Mouse (Mus musculus): ENCODE measurements around the gene Orm1. TPM values are rescaled to one million over a fixed set of nuclear protein-coding genes. Genes with fewer than 3 reads are reported as not detected.
A peak's percentile ranks its signal among the peaks of the same experiment; 100 is the strongest.

Orm1 gene
- polyA plus RNA-seq, 2 experiments = not detected

DNA sequence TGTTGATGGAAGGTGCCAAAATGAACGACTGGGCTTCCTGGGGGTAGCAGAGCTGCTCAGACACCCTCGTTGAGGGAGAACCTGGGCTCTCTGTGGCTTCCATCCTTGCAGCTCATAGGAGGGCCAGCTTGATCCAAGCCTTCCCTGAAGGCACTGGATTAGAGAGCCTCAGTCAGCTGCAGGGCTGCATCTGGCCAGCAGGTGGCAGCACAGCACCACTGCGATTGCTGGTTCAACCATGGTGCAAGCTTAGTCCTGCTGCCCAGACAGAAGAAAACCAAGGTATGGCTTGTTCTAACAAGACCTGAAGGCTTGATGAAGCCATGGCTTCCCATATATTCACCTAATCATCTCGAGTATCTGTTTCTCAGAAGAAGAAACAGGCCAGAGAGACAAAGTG lies 24.2 kb downstream of the Orm1 start:
- H3K9me3 ChIP-seq (ENCODE audit: control insufficient read depth, low read length) = no peaks in the 10 kb centered on the region
- TF ChIP-seq CTCF (IDR thresholded peaks at IDR 0.05; ENCODE audit: low read depth) = peak; percentile 100
- no peak for TF ChIP-seq EP300 (IDR thresholded peaks at IDR 0.05; ENCODE audit: low read depth)
- ATAC-seq (ENCODE audit: insufficient read depth) = no peak; the same call in 1 of the 2 replicates
- peak in 2 of 3 experiments; percentile 37 to 47 for DNase-seq (ENCODE audit: low read depth in 3 of 3, low spot score in 3 of 3)
- H3K4me3 ChIP-seq (ENCODE audit: insufficient read depth in 1 of 2, low read depth in 2 of 2, low read length in 2 of 2) = no peak overlapping the region
- H3K4me2 ChIP-seq (ENCODE audit: low read depth) = no peak overlapping the region
- no peaks in the 10 kb centered on the region for H3K36me3 ChIP-seq (replicated peaks; ENCODE audit: control insufficient read depth, insufficient read depth, low read depth)
- peaks cover 17 to 20% of the 10 kb centered on the region in 2 experiments for H3K4me1 ChIP-seq (replicated peaks; ENCODE audit: control insufficient read depth in 2 of 2, insufficient read depth in 2 of 2, low read length in 1 of 2)
- WGBS (ENCODE audit: insufficient replicate concordance) = 5% methylated on average over 4 of the region's 4 CpGs
- no peaks in the 10 kb centered on the region for H3K27me3 ChIP-seq (ENCODE audit: control insufficient read depth, insufficient read depth, low read length)
- H3K9ac ChIP-seq (replicated peaks) = no peak overlapping the region
- H3K27ac ChIP-seq = no peak overlapping the region

GRCm38 (mm10) chr4:63370897-63371296 lies 26.5 kb downstream of the Orm1 start:
- H3K4me3 ChIP-seq (ENCODE audit: insufficient read depth in 1 of 2, low read depth in 2 of 2, low read length in 2 of 2) = no peak overlapping the region
- no peak overlapping the region for H3K9ac ChIP-seq (replicated peaks)
- no peaks in the 10 kb centered on the region for H3K9me3 ChIP-seq (ENCODE audit: control insufficient read depth, low read length)
- peaks cover 37 to 41% of the 10 kb centered on the region in 2 experiments for H3K4me1 ChIP-seq (replicated peaks; ENCODE audit: control insufficient read depth in 2 of 2, insufficient read depth in 2 of 2, low read length in 1 of 2)
- TF ChIP-seq EP300 (IDR thresholded peaks at IDR 0.05; ENCODE audit: low read depth) (no peak), CTCF (IDR thresholded peaks at IDR 0.05; ENCODE audit: low read depth) (no peak)
- WGBS (ENCODE audit: insufficient replicate concordance) = 76% methylated on average over 7 of the region's 7 CpGs
- no peaks in the 10 kb centered on the region for H3K27me3 ChIP-seq (ENCODE audit: control insufficient read depth, insufficient read depth, low read length)
- H3K27ac ChIP-seq = no peak overlapping the region
- ATAC-seq (ENCODE audit: insufficient read depth) (no peak), DNase-seq (ENCODE audit: low read depth in 3 of 3, low spot score in 3 of 3) (no peak)
- no peaks in the 10 kb centered on the region for H3K36me3 ChIP-seq (replicated peaks; ENCODE audit: control insufficient read depth, insufficient read depth, low read depth)
- H3K4me2 ChIP-seq (ENCODE audit: low read depth) = no peak overlapping the region

DNA sequence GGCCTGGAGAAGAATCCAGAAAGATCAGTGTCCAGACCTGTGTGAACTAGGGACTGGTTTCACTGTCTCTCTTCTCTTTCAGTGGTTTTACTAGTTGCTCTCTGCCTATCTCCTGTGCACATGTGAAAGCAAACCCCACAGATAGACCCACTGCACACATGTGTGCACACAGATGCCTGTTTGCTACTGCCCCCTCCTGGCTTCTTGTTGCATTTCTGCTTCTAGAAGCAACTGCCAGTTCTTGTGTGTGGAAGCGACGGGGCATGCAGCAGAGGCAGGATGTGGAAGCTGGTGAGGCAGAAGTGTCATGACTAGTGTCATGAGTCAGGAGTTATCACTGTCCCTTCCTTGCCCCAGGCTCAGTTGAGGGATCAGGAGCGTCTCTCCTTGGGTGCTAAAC lies 27.5 kb downstream of the Orm1 start:
- no peak overlapping the region for H3K4me2 ChIP-seq (ENCODE audit: low read depth)
- peaks cover 38 to 41% of the 10 kb centered on the region in 2 experiments for H3K4me1 ChIP-seq (replicated peaks; ENCODE audit: control insufficient read depth in 2 of 2, insufficient read depth in 2 of 2, low read length in 1 of 2)
- DNase-seq (ENCODE audit: low read depth in 3 of 3, low spot score in 3 of 3) = peak in 2 of 3 experiments; percentile 58 to 65
- H3K9ac ChIP-seq (replicated peaks) = no peak overlapping the region
- H3K27ac ChIP-seq = no peak overlapping the region; the same call in 1 of the 2 replicates
- no peaks in the 10 kb centered on the region for H3K9me3 ChIP-seq (ENCODE audit: control insufficient read depth, low read length)
- 31% methylated on average over 3 of the region's 3 CpGs for WGBS (ENCODE audit: insufficient replicate concordance)
- no peak overlapping the region for H3K4me3 ChIP-seq (ENCODE audit: insufficient read depth in 1 of 2, low read depth in 2 of 2, low read length in 2 of 2)
- TF ChIP-seq EP300 (IDR thresholded peaks at IDR 0.05; ENCODE audit: low read depth) (peak; percentile 59), CTCF (IDR thresholded peaks at IDR 0.05; ENCODE audit: low read depth) (peak; percentile 90)
- no peaks in the 10 kb centered on the region for H3K27me3 ChIP-seq (ENCODE audit: control insufficient read depth, insufficient read depth, low read length)
- H3K36me3 ChIP-seq (replicated peaks; ENCODE audit: control insufficient read depth, insufficient read depth, low read depth) = no peaks in the 10 kb centered on the region
- no peak for ATAC-seq (ENCODE audit: insufficient read depth)

DNA sequence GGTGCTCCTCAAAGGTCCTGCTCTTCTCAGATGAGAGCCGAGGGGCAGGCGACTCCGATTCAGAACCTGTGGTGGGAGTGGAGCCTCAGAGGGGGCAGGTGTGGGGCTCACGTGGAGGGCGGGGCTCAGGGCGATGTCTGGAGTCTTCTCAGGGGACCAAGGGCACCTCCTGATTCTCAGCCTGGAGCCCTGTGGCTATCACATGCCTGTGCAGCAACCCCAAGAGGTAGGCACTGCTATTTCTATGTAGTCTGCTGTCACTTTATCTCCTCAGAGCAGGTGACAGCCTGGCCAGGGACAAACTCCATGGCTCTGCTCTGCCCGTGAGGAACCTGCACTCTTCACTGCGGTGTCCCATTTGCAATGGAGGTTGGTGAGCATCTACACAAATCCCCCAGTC lies 29.0 kb downstream of the Orm1 start:
- 31% methylated on average over 8 of the region's 8 CpGs for WGBS (ENCODE audit: insufficient replicate concordance)
- Histone ChIP-seq H3K4me3 (ENCODE audit: insufficient read depth in 1 of 2, low read depth in 2 of 2, low read length in 2 of 2) (no peak overlapping the region), H3K9me3 (ENCODE audit: control insufficient read depth, low read length) (no peaks in the 10 kb centered on the region), H3K4me1 (replicated peaks; ENCODE audit: control insufficient read depth in 2 of 2, insufficient read depth in 2 of 2, low read length in 1 of 2) (peaks cover 38 to 41% of the 10 kb centered on the region in 2 experiments), H3K27me3 (ENCODE audit: control insufficient read depth, insufficient read depth, low read length) (no peaks in the 10 kb centered on the region), H3K36me3 (replicated peaks; ENCODE audit: control insufficient read depth, insufficient read depth, low read depth) (no peaks in the 10 kb centered on the region; the same call in 1 of the 2 replicates), H3K27ac (peak overlapping the region; percentile 94), H3K9ac (replicated peaks) (peak overlapping the region; percentile 20; the same call in 1 of the 2 replicates), H3K4me2 (ENCODE audit: low read depth) (peak overlapping the region; percentile 50)
- ATAC-seq (ENCODE audit: insufficient read depth) (peak; percentile 68), DNase-seq (ENCODE audit: low read depth in 3 of 3, low spot score in 3 of 3) (peak in 2 of 3 experiments; percentile 59 to 64)
- no peak for TF ChIP-seq CTCF (IDR thresholded peaks at IDR 0.05; ENCODE audit: low read depth)
- peak; percentile 67 for TF ChIP-seq EP300 (IDR thresholded peaks at IDR 0.05; ENCODE audit: low read depth)

DNA sequence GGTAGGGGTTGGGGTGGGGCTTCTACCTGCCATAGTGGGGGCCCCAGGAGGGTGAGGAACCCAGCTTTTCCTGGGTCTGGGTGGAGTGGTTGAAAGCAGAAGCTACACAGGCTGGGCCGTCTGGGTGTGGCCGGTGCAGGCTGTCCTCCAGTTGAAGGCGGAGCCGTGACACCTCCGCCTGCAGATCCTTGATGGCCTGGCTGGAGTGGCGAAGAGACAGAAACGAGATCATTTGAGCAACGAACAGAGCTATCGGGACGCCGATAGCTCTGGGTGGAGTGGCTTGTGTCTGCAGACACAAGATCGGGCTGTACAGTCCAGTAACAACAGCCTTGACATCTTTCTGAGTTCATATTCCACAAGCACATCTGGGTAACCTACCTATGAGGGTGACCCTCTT lies 30.0 kb downstream of the Orm1 start:
- WGBS (ENCODE audit: insufficient replicate concordance) = 15% methylated on average over 12 of the region's 12 CpGs
- Histone ChIP-seq H3K36me3 (replicated peaks; ENCODE audit: control insufficient read depth, insufficient read depth, low read depth) (no peaks in the 10 kb centered on the region; the same call in 1 of the 2 replicates), H3K4me1 (replicated peaks; ENCODE audit: control insufficient read depth in 2 of 2, insufficient read depth in 2 of 2, low read length in 1 of 2) (peaks cover 38 to 41% of the 10 kb centered on the region in 2 experiments), H3K9ac (replicated peaks) (peak overlapping the region; percentile 19), H3K4me3 (ENCODE audit: insufficient read depth in 1 of 2, low read depth in 2 of 2, low read length in 2 of 2) (peak overlapping the region in 1 of 2 experiments; percentile 5; a peak in 1 of 4 replicates), H3K27me3 (ENCODE audit: control insufficient read depth, insufficient read depth, low read length) (no peaks in the 10 kb centered on the region), H3K4me2 (ENCODE audit: low read depth) (peak overlapping the region; percentile 50), H3K27ac (peak overlapping the region; percentile 94), H3K9me3 (ENCODE audit: control insufficient read depth, low read length) (no peaks in the 10 kb centered on the region)
- ATAC-seq (ENCODE audit: insufficient read depth) (peak; percentile 91), DNase-seq (ENCODE audit: low read depth in 3 of 3, low spot score in 3 of 3) (peak; percentile 81 to 83 (median 82))
- TF ChIP-seq EP300 (IDR thresholded peaks at IDR 0.05; ENCODE audit: low read depth) (peak; percentile 72), CTCF (IDR thresholded peaks at IDR 0.05; ENCODE audit: low read depth) (no peak)
